Mouse (Mus musculus) common myeloid progenitor, adult 5-6 weeks (primary cell): ENCODE measurements at regions not wholly inside any gene's neighbourhood (a gene's known extent, or its start where the extent isn't known, plus 50 kb on each side); places are given as distances from the start of the nearest gene placed in this dataset.

ENCODE experiments used
- ATAC-seq: replicated peaks from 2 replicates; pipeline ENCODE4 v1.8.0; 2016; ENCODE audit warnings: low read depth, mild to moderate bottlenecking, moderate TSS enrichment, inconsistent platforms; ENCODE audit not compliant: poor library complexity, severe bottlenecking

GRCm38 (mm10) chrX:15322207-15322839 is 1111.4 kb downstream of the H2al1n start:
- ATAC-seq: peak; percentile 100

- no peak for ATAC-seq
Observed at GRCm38 (mm10) chrX:15322958-15323357, 1112.0 kb downstream of the H2al1n start.

GRCm38 (mm10) chrX:15365135-15365534 is 1154.2 kb downstream of the H2al1n start:
- peak; percentile 96 for ATAC-seq
